Mouse (Mus musculus) thymus, adult 2 months (tissue): Measurements from ENCODE around the gene Tshr. TPM values are rescaled to one million over a fixed set of nuclear protein-coding genes. Genes with fewer than 3 reads are reported as not detected.
"Not testable (repeated sequence)": the region's sequence is repeated elsewhere in the genome, so short reads cannot be mapped to it uniquely, and the experiment has no call there.

Experiments
- DNase-seq: peaks from one replicate; pipeline ENCODE4 v3.0.0; 2021
- H3K27ac ChIP-seq: fragments of 200-500 bp; 2 replicates; pipeline ENCODE4 v1.5.1; 2012; ENCODE audit warnings: low read length, control low read depth; ENCODE audit not compliant: control insufficient read depth, insufficient read depth
- H3K27me3 ChIP-seq: fragments of 200-500 bp; 2 replicates; pipeline ENCODE4 v1.6.1; 2012; ENCODE audit warnings: mild to moderate bottlenecking, low read length, moderate library complexity, mixed read lengths; ENCODE audit not compliant: control insufficient read depth, insufficient read depth
- H3K36me3 ChIP-seq: fragments of 200-500 bp; 2 replicates; pipeline ENCODE4 v1.6.1; 2012; ENCODE audit warnings: mild to moderate bottlenecking, low read length, moderate library complexity; ENCODE audit not compliant: control insufficient read depth, insufficient read depth
- H3K4me1 ChIP-seq: fragments of 200-500 bp; replicated peaks from 2 replicates; pipeline ENCODE4 v1.6.1; 2012; ENCODE audit warnings: low read length; ENCODE audit not compliant: control insufficient read depth, insufficient read depth
- H3K4me3 ChIP-seq: fragments of 200-500 bp; 2 replicates; pipeline ENCODE4 v1.5.1; 2012; ENCODE audit warnings: mild to moderate bottlenecking, low read length, control low read depth, moderate library complexity; ENCODE audit not compliant: control insufficient read depth, insufficient read depth
- CTCF ChIP-seq: fragments of 200-500 bp; IDR thresholded peaks from 2 replicates; pipeline ENCODE4 v1.5.1; 2012; ENCODE audit warnings: mild to moderate bottlenecking, control low read depth, low read length, moderate library complexity, borderline replicate concordance; ENCODE audit not compliant: control insufficient read depth, poor library complexity, insufficient read depth; ENCODE audit errors: extremely low read depth
- POLR2A ChIP-seq: fragments of 200-500 bp; IDR thresholded peaks from 2 replicates; pipeline ENCODE4 v1.6.1; 2012; ENCODE audit warnings: mild to moderate bottlenecking, low read length, control low read depth, moderate library complexity; ENCODE audit not compliant: control insufficient read depth, poor library complexity, insufficient read depth; ENCODE audit errors: extremely low read depth
- WGBS: fragments of 180-500 bp; shearing (Covaris S2); methylation state at CpG from one replicate; pipeline ENCODE4 v1.1.7; 2018; 5-methylcytosine and 5-hydroxymethylcytosine counted together
- polyA plus RNA-seq: library from polyadenylated mRNA; depleted of rRNA; stranded (reverse); fragments of >200 nt; gene quantifications from 2 replicates; pipeline ENCODE4 v1.2.3, GENCODE M21; 2012

The Tshr gene
- polyA plus RNA-seq, 1 experiment: 1.4 TPM

DNA sequence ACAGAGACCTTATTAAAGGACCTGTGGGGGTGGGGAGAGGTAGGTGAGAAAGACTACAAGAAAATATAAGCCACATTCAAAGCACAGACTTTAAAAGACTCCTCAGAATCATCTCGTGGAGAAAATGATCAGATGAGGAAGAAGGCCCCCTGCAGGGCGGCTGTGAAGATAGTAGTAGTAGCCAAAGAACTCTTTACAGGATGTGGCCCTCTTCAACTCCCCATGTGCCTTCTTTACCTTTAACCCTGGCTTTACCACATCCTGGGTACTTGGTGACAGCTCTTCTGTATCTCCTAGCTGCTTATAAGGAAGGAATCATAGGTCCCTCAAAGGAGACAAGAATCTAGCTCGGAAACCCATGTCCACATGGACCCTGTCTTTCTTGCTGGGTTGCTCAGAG lies 139.3 kb downstream of the Tshr start:
- no peak overlapping the region for H3K4me3 ChIP-seq
- no peaks in the 10 kb centered on the region for H3K27me3 ChIP-seq
- no peaks in the 10 kb centered on the region for H3K36me3 ChIP-seq
- WGBS: 43% methylated on average over 3 of the region's 3 CpGs
- H3K4me1 ChIP-seq: peaks cover 3% of the 10 kb centered on the region
- DNase-seq: peak; percentile 11
- H3K27ac ChIP-seq: no peak overlapping the region
- TF ChIP-seq POLR2A (no peak), CTCF (no peak)

GRCm38 (mm10) chr12:91534514-91534913 lies 150.2 kb downstream of the Tshr start:
- Histone ChIP-seq H3K36me3 (no peaks in the 10 kb centered on the region), H3K4me1 (no peaks in the 10 kb centered on the region), H3K27me3 (no peaks in the 10 kb centered on the region), H3K27ac (no peak overlapping the region), H3K4me3 (no peak overlapping the region)
- no peak for DNase-seq
- TF ChIP-seq POLR2A (no peak), CTCF (no peak)
- WGBS: 32% methylated on average over 6 of the region's 6 CpGs

GRCm38 (mm10) chr12:91540202-91540601 lies 155.8 kb downstream of the Tshr start:
- TF ChIP-seq POLR2A: no peak
- no peak for TF ChIP-seq CTCF
- H3K27me3 ChIP-seq: no peaks in the 10 kb centered on the region
- WGBS: 93% methylated on average over 7 of the region's 7 CpGs
- H3K27ac ChIP-seq: no peak overlapping the region
- no peaks in the 10 kb centered on the region for H3K36me3 ChIP-seq
- DNase-seq: no peak
- no peak overlapping the region for H3K4me3 ChIP-seq
- H3K4me1 ChIP-seq: no peaks in the 10 kb centered on the region

- Histone ChIP-seq H3K4me3 (no peak overlapping the region), H3K27me3 (no peaks in the 10 kb centered on the region), H3K4me1 (no peaks in the 10 kb centered on the region), H3K27ac (no peak overlapping the region), H3K36me3 (no peaks in the 10 kb centered on the region; the same call in 1 of the 2 replicates)
- TF ChIP-seq CTCF (no peak), POLR2A (no peak)
- no peak for DNase-seq
- WGBS: 95% methylated on average over 9 of the region's 9 CpGs
Measured at GRCm38 (mm10) chr12:91549471-91549870, 165.1 kb downstream of the Tshr start.

- Histone ChIP-seq H3K27me3 (no peaks in the 10 kb centered on the region), H3K4me3 (no peak overlapping the region), H3K36me3 (peaks cover 3% of the 10 kb centered on the region), H3K4me1 (no peaks in the 10 kb centered on the region), H3K27ac (no peak overlapping the region)
- TF ChIP-seq POLR2A (no peak), CTCF (no peak)
- no peak for DNase-seq
- WGBS: 89% methylated on average over 19 of the region's 19 CpGs
Measured at GRCm38 (mm10) chr12:91551773-91552526, 167.6 kb downstream of the Tshr start.

GRCm38 (mm10) chr12:91557358-91558005 lies 173.1 kb downstream of the Tshr start:
- H3K4me1 ChIP-seq, H3K27ac ChIP-seq, DNase-seq, H3K27me3 ChIP-seq, H3K4me3 ChIP-seq: not testable (repeated sequence)
- H3K36me3 ChIP-seq: peaks cover 24% of the 10 kb centered on the region
- WGBS: 97% methylated on average over 8 of the region's 8 CpGs

DNA sequence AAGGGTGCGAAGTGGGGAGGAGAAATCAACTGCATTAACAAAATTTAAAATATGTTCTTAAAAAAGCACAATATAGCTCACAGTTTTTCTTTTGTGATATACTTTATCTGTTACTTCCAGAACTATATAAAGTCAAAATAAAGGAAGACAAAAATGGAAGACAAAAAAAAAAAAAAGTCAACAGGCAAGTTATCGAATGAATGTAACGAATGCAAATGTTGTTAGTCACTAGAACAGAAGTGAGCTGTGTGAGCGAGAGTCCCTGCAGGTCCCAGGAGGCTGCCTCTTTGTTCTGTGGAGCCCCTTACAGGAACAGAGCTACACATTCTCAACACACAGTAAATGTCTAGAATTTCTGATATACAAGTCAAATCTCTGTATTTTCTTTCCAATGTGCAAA lies 173.8 kb downstream of the Tshr start:
- H3K36me3 ChIP-seq: peaks cover 29% of the 10 kb centered on the region
- H3K27ac ChIP-seq, H3K27me3 ChIP-seq, H3K4me3 ChIP-seq, H3K4me1 ChIP-seq, DNase-seq: not testable (repeated sequence)
- WGBS: 98% methylated on average over 4 of the region's 4 CpGs
